In the genomic region with DNA sequence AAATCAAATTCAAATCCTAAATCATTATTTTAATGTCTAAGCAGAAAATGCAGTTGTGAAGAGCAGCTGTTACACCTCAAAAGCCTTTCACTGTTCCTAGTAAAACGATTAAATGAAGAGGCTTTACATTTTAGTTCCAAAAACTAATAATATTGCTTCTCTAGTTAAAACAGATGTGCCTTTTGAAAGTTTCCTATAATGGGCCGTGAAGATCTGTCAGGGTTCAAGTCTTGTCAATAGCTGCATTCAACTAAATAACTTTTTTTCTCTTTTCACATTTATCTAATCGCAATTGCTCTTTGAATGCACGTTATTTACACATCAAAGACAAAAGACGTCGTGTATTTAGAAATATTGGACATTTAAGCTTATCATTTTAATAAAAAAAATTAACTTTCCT, we compare ENCODE assay signal across 8 mouse cellular contexts. TPM values are rescaled to one million over a fixed set of nuclear protein-coding genes. Genes with fewer than 3 reads are reported as not detected.
A peak's percentile ranks its signal among the peaks of the same experiment; 100 is the strongest.
DNase-seq lines count a peak whose midpoint lies in the region; ATAC-seq and TF ChIP-seq lines count a peak whose summit lies in the region.

No protein-coding gene starts in this region.

- 12% methylated on average over 6 of the region's 6 CpGs for WGBS in limb, embryonic 14.5 days
- 10% methylated on average over 6 of the region's 6 CpGs for WGBS in stomach, embryonic 14.5 days

- H3K27me3 ChIP-seq in megakaryocyte, embryonic 14.5 days (replicated peaks) = no peaks in the 10 kb centered on the region
- H3K27me3 ChIP-seq in limb, embryonic 14.5 days (ENCODE audit: control insufficient read depth, insufficient read depth, low read length) = no peaks in the 10 kb centered on the region
- no peaks in the 10 kb centered on the region for H3K27me3 ChIP-seq in stomach, embryonic 14.5 days (ENCODE audit: control insufficient read depth, insufficient read depth, low read length)

- peaks cover 15% of the 10 kb centered on the region for H3K4me1 ChIP-seq in megakaryocyte, embryonic 14.5 days
- H3K4me1 ChIP-seq in limb, embryonic 14.5 days (ENCODE audit: control insufficient read depth, insufficient read depth, low read length) = peaks cover 7% of the 10 kb centered on the region
- H3K4me1 ChIP-seq in stomach, embryonic 14.5 days (ENCODE audit: control insufficient read depth, insufficient read depth, low read length) = peaks cover 7% of the 10 kb centered on the region; the same call in 1 of the 2 replicates

- peak overlapping the region; percentile 100 for H3K27ac ChIP-seq in limb, embryonic 14.5 days (replicated peaks; ENCODE audit: low read depth, low read length)
- peak overlapping the region; percentile 100; the same call in 1 of the 2 replicates for H3K27ac ChIP-seq in stomach, embryonic 14.5 days (ENCODE audit: low read length)

- peak; percentile 53 for DNase-seq in embryo, embryonic 10.5 days (ENCODE audit: low spot score)
- no peak for DNase-seq in embryo, embryonic 10 days (ENCODE audit: low spot score)
- peak; percentile 5 for DNase-seq in limb, embryonic 14.5 days (ENCODE audit: low spot score)
- no peak for DNase-seq in cerebellum, adult 11-12 months
- DNase-seq in gastrocnemius, postnatal 14 days = no peak

- peak overlapping the region; percentile 66 for H3K4me2 ChIP-seq in limb, embryonic 14.5 days (replicated peaks; ENCODE audit: low read depth, low read length, severe bottlenecking)
- peak overlapping the region; percentile 44 for H3K4me2 ChIP-seq in stomach, embryonic 14.5 days (replicated peaks; ENCODE audit: low read depth, low read length)

- ATAC-seq in megakaryocyte, adult 5-6 weeks (ENCODE audit: poor library complexity, severe bottlenecking) = no peak
- no peak for ATAC-seq in limb, embryonic 14.5 days (ENCODE audit: low FRiP score, low read depth)
- no peak for ATAC-seq in stomach, embryonic 14.5 days (ENCODE audit: insufficient number of reproducible peaks, insufficient read depth, low FRiP score, low read depth)

- no peaks in the 10 kb centered on the region for H3K36me3 ChIP-seq in megakaryocyte, embryonic 14.5 days (replicated peaks; ENCODE audit: low read length)
- H3K36me3 ChIP-seq in limb, embryonic 14.5 days (ENCODE audit: control insufficient read depth, insufficient read depth, low read length) = no peaks in the 10 kb centered on the region
- no peaks in the 10 kb centered on the region for H3K36me3 ChIP-seq in stomach, embryonic 14.5 days (ENCODE audit: control insufficient read depth, insufficient read depth, low read length)

- no peak for TF ChIP-seq POLR2A in limb, embryonic 14.5 days (IDR thresholded peaks at IDR 0.05; ENCODE audit: borderline replicate concordance, extremely low read depth, insufficient read depth, insufficient read length)

- no peaks in the 10 kb centered on the region for H3K9me3 ChIP-seq in megakaryocyte, embryonic 14.5 days
- H3K9me3 ChIP-seq in limb, embryonic 14.5 days (ENCODE audit: control insufficient read depth, low read length) = no peaks in the 10 kb centered on the region
- H3K9me3 ChIP-seq in stomach, embryonic 14.5 days (ENCODE audit: control insufficient read depth, low read depth, low read length) = no peaks in the 10 kb centered on the region

- intact Hi-C loops in gastrocnemius, postnatal 14 days (cut with DNase I; ENCODE audit: low total_unique reads) = no loop called here

- peak overlapping the region; percentile 96 for H3K4me3 ChIP-seq in megakaryocyte, embryonic 14.5 days (replicated peaks)
- peak overlapping the region; percentile 87 for H3K4me3 ChIP-seq in limb, embryonic 14.5 days (replicated peaks; ENCODE audit: low read length)
- H3K4me3 ChIP-seq in stomach, embryonic 14.5 days (ENCODE audit: low read depth, low read length) = peak overlapping the region; percentile 90

- H3K9ac ChIP-seq in limb, embryonic 14.5 days (ENCODE audit: low read depth, low read length, severe bottlenecking) = peak overlapping the region; percentile 99; the same call in 1 of the 2 replicates
- H3K9ac ChIP-seq in stomach, embryonic 14.5 days (replicated peaks; ENCODE audit: low read depth, low read length) = peak overlapping the region; percentile 100; the same call in 1 of the 2 replicates

RNA-seq across cellular contexts. Expression of a gene that starts 1.0 kb away (rescaled TPM):
- polyA plus RNA-seq in megakaryocyte, embryonic 14.5 days (2012; ENCODE audit: insufficient read depth, low replicate concordance) = 1.2 and 3.1 TPM in 2 replicates
- 3.2 and 3.6 TPM in 2 replicates for total RNA-seq in megakaryocyte, adult 5-6 weeks (2015)
- total RNA-seq in megakaryocyte, adult 5-6 weeks (2017) = 2.6 TPM in 2 replicates
- polyA plus RNA-seq in limb, embryonic 14.5 days (2012; rRNA removed) = 1.8 TPM in 2 replicates
- polyA plus RNA-seq in limb, embryonic 14.5 days (2014; fragmentation: Nextera tagmentation; extraction: Ambion mirVana) = 2.3 and 2.8 TPM in 2 replicates
- polyA plus RNA-seq in stomach, embryonic 14.5 days (2014; fragmentation: Nextera tagmentation; extraction: Ambion mirVana) = 2.6 TPM in 2 replicates
- total RNA-seq in gastrocnemius, postnatal 14 days (2021) = 1 to 10 TPM; 4.6 to 6.8 TPM

RNA-seq across cellular contexts. Expression of a gene that starts 1.3 kb away (rescaled TPM):
- 5.8 and 7.2 TPM in 2 replicates for polyA plus RNA-seq in megakaryocyte, embryonic 14.5 days (2012; ENCODE audit: insufficient read depth, low replicate concordance)
- 3.6 and 4.6 TPM in 2 replicates for total RNA-seq in megakaryocyte, adult 5-6 weeks (2015)
- 1.1 and 1.7 TPM in 2 replicates for total RNA-seq in megakaryocyte, adult 5-6 weeks (2017)
- 15.6 and 17.1 TPM in 2 replicates for polyA plus RNA-seq in limb, embryonic 14.5 days (2012; rRNA removed)
- 20.4 and 22.2 TPM in 2 replicates for polyA plus RNA-seq in limb, embryonic 14.5 days (2014; fragmentation: Nextera tagmentation; extraction: Ambion mirVana)
- 15.6 and 18.1 TPM in 2 replicates for polyA plus RNA-seq in stomach, embryonic 14.5 days (2014; fragmentation: Nextera tagmentation; extraction: Ambion mirVana)
- 10 to 100 TPM; 13.8 to 16.8 TPM for total RNA-seq in gastrocnemius, postnatal 14 days (2021)

RNA-seq across cellular contexts. Expression of a gene that starts 22.4 kb away (rescaled TPM):
- polyA plus RNA-seq in megakaryocyte, embryonic 14.5 days (2012; ENCODE audit: insufficient read depth, low replicate concordance) = 0.30 TPM in 1 of 2 replicates, not detected in the other
- total RNA-seq in megakaryocyte, adult 5-6 weeks (2015) = 3.9 and 7.9 TPM in 2 replicates
- 4.7 and 6.9 TPM in 2 replicates for total RNA-seq in megakaryocyte, adult 5-6 weeks (2017)
- 3.5 and 7.1 TPM in 2 replicates for polyA plus RNA-seq in limb, embryonic 14.5 days (2012; rRNA removed)
- polyA plus RNA-seq in limb, embryonic 14.5 days (2014; fragmentation: Nextera tagmentation; extraction: Ambion mirVana) = 6.2 and 7.5 TPM in 2 replicates
- 8.1 and 9.0 TPM in 2 replicates for polyA plus RNA-seq in stomach, embryonic 14.5 days (2014; fragmentation: Nextera tagmentation; extraction: Ambion mirVana)
- 1 to 10 TPM; 4.5 to 5.8 TPM for total RNA-seq in gastrocnemius, postnatal 14 days (2021)

Comparison
In these comparisons a context has a peak if more than half of its experiments do, and no peak if none do; other contexts are left out.
1. DNase-seq: peak in embryo, embryonic 10.5 days (single experiment) and limb, embryonic 14.5 days (single experiment); none in embryo, embryonic 10 days (single experiment), cerebellum, adult 11-12 months (single experiment) and gastrocnemius, postnatal 14 days (single experiment).
2. Peak in every context shown above with its lines, with median percentiles within 50 percentile points of each other: H3K4me3 ChIP-seq.